Mouse (Mus musculus): Measurements from ENCODE around the gene March10.

March10 gene

DNA sequence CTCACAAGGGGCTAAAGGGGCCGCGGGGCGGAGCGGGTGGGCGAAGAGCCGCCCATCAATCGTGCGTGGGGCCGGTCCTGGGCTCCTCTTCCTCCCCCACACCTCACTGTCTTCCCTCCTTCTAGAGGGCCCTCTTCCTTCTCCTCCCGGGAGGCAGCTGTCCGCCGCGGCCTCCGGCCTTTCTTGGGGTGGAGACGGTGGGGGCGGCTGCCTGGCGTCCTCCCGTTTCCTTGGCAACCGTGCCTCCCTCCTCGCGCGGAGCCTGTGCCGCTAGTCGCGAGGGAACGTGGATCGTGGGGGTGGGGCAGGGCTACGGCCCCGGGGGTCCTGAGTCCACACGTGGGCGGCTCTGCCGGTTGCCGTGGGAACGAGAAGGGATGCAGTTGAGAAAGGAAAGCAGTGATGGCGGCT is at the start of gene March10:
TSS of gene March10 (minus strand) at position 239 of the 411 bp plus-strand sequence.
- no peak for DNase-seq (ENCODE audit: low spot score)

GRCm38 (mm10) chr11:105506322-105506721 is 49.8 kb upstream of the March10 start:
- no peak for DNase-seq (ENCODE audit: low spot score)

- DNase-seq (ENCODE audit: low spot score), result no peak
These were observed 48.5 kb upstream of the March10 start for GRCm38 (mm10) chr11:105505038-105505437.

GRCm38 (mm10) chr11:105502311-105502710 is 45.8 kb upstream of the March10 start:
- no peak for DNase-seq (ENCODE audit: low spot score)

DNA sequence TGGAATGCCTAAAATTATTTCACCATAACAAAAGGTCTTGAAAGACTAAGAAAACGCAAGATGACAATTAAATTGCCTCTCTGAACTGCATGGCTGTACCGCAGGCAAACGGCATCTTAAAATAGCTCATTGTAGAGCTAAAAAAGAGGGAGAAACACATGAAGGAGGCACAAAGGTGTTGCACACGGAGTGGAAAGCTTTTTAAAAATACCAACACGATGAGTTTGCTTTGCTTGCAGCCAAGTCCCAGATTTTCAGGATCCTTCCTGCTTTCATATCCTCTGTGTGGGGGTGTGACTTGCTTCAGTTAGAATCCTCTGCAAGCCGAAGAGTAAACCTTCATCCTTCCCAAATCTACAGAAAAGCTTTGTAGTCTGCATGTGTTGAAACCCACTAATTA is 41.0 kb upstream of the March10 start:
- DNase-seq (ENCODE audit: low spot score), result no peak

GRCm38 (mm10) chr11:105496665-105497064 is 40.1 kb upstream of the March10 start:
- DNase-seq (ENCODE audit: low spot score), result no peak

DNA sequence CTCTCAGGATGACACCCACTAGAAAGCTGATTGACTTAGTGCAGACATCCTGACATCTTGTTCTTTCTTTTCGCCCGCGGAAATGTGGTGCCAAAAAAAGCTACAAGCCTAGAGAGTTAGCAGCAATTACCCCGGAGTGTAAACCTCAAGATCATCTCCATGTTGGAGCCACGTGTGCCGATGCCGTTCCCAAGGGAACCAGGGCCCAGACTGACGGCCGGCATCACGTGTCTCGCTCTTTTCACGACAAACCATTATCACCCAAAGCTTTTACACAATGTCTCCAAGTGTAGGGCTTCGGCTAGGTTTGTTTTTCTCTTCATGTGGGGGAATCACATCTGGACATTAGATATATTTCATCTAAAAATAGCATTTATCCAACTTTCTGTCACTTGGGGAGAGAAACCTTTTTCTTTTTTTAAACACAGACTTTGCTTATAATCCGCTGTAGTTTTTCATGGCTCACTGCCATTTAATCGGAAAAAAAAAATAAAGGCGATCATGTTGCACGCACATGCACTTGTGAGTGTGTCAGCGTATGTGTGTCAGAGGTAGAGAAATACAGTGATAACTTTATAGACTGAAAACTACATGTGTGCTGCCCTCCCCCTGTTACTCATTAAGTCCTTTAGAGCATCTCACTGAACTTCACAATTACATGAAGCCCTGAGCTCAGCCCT is 39.2 kb upstream of the March10 start:
- no peak for DNase-seq (ENCODE audit: low spot score)

- no peak for DNase-seq (ENCODE audit: low spot score)
These were observed 38.3 kb upstream of the March10 start for GRCm38 (mm10) chr11:105494786-105495369.

- DNase-seq (ENCODE audit: low spot score), result no peak
These were observed 35.9 kb upstream of the March10 start for GRCm38 (mm10) chr11:105492392-105492791.

DNA sequence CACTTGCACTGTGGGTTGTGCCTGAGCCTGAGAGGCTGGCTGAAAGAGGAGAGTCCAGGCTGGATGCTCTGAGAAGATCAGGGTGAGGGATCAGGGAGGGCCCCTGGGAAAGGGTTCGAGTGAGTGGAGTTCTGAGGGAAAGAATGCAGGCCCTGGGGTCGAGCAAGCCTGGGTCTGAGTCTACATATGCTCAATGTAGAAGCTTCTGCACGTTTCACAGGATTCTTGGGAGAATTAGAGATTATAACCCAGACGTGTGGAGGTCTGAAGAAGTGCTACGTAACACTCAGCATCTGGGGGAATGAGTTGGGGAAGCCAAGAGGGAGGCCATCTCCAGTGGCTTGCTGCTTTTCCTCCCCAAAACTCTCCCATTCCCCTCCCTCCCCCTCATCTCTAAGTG is 34.4 kb upstream of the March10 start:
- DNase-seq (ENCODE audit: low spot score), result no peak

GRCm38 (mm10) chr11:105485412-105485811 is 28.9 kb upstream of the March10 start:
- DNase-seq (ENCODE audit: low spot score), result no peak

DNA sequence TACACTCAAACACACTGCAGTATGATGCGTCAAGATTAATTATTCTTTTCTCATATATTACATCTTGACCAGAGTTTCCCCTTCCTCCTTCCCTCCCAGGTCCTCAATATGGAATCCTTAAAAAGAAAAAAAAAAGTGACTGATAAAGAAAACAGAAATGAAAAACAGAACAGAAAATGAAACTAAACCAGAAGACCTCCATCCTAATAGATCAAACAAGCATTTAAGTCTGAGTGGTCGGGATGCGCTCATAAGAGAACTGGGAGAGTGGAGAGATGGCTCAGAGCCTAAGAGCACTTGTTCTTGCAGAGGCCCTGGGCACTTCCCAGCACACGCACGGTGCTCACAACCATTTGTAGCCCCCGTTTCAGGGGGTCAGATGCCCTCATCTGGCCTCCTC is 28.5 kb upstream of the March10 start:
- DNase-seq (ENCODE audit: low spot score), result no peak

DNA sequence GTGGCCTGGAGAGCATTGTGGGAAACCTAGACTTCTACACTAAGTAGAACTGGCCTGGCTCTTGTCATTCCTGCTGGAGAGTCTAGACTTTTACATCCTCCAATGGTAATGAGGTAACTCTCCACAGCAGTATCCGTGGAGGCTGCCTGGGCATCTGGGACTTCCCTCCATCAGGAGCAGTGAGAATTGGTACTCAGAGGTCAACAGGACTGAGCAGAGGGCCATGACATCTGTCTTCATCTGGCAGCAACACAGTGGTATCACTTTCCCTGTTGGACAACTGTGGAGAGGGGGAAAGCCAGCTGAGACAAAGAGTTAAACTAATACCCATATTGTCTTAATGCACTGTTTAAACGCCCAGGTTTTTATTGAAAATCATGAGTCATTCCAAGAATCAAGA is 26.2 kb upstream of the March10 start:
- no peak for DNase-seq (ENCODE audit: low spot score)

DNA sequence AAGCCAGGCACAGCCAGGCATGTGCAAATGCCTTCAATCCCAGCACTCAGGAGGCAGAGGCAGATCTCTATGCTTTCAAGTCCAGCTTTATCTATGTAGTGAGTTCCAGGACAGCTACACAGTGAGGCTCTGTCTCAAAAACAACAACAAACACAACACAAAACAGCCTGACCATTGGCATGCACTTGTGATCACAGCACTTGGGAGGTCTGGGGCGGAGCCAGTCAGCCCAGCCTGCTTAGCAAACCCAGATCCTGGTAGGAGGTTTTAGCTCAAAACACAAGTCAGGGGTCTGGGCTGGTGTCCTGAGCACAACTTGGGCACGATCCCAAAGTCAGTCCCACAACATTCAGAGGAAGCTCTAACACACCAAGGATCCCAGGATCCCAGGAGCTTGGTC is 18.2 kb upstream of the March10 start:
- no peak for DNase-seq (ENCODE audit: low spot score)

GRCm38 (mm10) chr11:105474352-105474736 is 17.8 kb upstream of the March10 start:
- DNase-seq (ENCODE audit: low spot score), result no peak

- DNase-seq (ENCODE audit: low spot score), result no peak
These were observed 17.3 kb upstream of the March10 start for GRCm38 (mm10) chr11:105473716-105474351.

DNA sequence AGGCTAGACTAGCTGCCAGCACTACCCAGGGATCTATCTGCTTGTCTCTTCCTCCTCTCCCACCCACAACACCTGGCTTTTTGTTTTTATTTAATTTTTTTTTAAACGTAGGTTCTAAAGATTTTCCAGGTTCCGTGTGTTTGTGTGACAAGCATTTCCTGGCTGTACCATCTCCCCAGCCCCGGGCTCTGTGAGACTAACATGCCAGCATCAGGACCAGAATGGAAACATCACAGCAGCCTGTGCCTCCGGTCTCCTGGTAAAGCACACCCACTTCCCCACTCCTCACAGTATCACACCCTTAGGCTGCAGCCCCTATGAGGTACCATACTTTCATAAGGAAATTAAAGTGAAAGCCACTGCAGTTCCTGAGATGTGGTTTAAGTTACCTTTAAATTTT is 16.1 kb upstream of the March10 start:
- no peak for DNase-seq (ENCODE audit: low spot score)

GRCm38 (mm10) chr11:105470896-105471295 is 14.4 kb upstream of the March10 start:
- DNase-seq (ENCODE audit: low spot score), result no peak

GRCm38 (mm10) chr11:105469561-105469960 is 13.0 kb upstream of the March10 start:
- DNase-seq (ENCODE audit: low spot score), result no peak

GRCm38 (mm10) chr11:105469091-105469507 is 12.6 kb upstream of the March10 start:
- no peak for DNase-seq (ENCODE audit: low spot score)

- DNase-seq (ENCODE audit: low spot score), result no peak
These were observed 11.9 kb upstream of the March10 start for GRCm38 (mm10) chr11:105468436-105468835.

DNA sequence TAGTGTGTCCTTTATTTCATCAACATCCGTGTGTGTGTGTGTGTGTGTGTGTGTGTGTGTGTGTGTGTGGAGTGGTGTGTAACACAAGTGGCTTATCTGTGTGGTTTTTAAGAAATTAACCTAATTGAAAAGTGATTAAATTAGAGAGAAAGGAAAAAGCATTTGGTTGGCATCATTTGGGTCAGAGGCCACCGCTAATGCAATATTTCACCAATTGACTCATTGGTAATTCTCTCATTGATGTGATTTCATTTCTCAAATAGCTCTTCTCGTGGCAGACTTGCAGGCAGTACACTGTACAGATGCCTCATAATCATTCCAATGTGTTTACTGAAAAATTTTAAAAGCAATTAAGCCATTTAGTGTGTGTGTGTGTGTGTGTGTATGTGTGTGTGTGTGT is 11.3 kb upstream of the March10 start:
- no peak for DNase-seq (ENCODE audit: low spot score)

- DNase-seq (ENCODE audit: low spot score), result no peak
These were observed 10.7 kb upstream of the March10 start for GRCm38 (mm10) chr11:105467266-105467665.

DNA sequence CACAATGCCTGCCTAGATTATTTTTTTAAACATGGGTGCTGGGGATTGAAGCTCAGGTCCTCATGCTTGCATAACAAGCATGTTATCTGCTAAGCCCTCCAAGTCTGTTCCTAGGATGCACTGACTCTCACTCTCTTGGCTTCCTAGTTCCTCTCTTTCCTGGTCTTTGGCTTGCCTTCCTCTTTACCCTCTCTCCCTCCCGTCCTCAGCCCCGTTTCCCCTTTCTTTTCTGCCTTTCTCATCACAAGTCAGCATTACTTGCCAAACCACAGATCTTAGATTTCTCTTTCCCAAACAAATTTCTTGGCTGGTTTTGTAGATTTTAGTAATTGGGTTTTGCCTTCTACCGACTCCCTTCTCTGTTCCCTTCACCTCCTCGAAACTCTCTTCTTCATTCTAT is 10.2 kb upstream of the March10 start:
- DNase-seq (ENCODE audit: low spot score), result no peak
